Mouse (Mus musculus): ENCODE data around the gene Txlnb. TPM values are rescaled to one million over a fixed set of nuclear protein-coding genes. Genes with fewer than 3 reads are reported as not detected.

Txlnb gene
- polyA plus RNA-seq, 1 experiment from 2014 or later: 0.38 TPM

DNA sequence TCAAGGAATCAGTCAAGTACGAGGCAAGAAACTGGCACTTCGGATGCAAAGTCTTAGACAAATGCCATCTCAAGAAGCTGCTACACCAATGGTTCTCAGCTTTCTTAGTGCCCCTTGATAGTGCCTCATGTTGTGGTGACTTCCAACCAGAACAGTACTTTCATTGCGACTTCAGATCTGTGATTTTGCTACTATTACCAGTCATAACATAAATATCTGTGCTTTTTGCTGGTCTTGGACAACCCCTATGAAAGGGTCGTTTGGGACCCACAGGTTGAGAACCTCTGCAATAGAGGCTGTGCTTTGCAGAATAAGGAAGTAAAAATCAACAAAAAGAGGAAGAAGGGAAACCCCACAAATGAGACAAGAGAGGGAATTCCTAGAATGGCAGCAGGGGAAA, 7.7 kb upstream of the Txlnb start:
- no peak for DNase-seq (ENCODE audit: low spot score)
- Histone ChIP-seq H3K36me3 (ENCODE audit: insufficient read depth, low read length) (no peaks in the 10 kb centered on the region), H3K9me3 (replicated peaks; ENCODE audit: low read length) (no peaks in the 10 kb centered on the region), H3K27me3 (ENCODE audit: insufficient read depth, low read length) (no peaks in the 10 kb centered on the region), H3K27ac (no peak overlapping the region), H3K4me1 (replicated peaks; ENCODE audit: insufficient read depth, low read length) (no peaks in the 10 kb centered on the region), H3K4me3 (replicated peaks; ENCODE audit: low read depth, low read length) (no peak overlapping the region), H3K9ac (ENCODE audit: low read depth, low read length) (no peak overlapping the region), H3K4me2 (ENCODE audit: low read length) (no peak overlapping the region)
- ATAC-seq (replicated peaks; ENCODE audit: low FRiP score, low read depth): no peak
- no peak for TF ChIP-seq CTCF (IDR thresholded peaks at IDR 0.05; ENCODE audit: low read depth)
- whole genome bisulfite sequencing: 92% methylated on average over 4 of the region's 4 CpGs

DNA sequence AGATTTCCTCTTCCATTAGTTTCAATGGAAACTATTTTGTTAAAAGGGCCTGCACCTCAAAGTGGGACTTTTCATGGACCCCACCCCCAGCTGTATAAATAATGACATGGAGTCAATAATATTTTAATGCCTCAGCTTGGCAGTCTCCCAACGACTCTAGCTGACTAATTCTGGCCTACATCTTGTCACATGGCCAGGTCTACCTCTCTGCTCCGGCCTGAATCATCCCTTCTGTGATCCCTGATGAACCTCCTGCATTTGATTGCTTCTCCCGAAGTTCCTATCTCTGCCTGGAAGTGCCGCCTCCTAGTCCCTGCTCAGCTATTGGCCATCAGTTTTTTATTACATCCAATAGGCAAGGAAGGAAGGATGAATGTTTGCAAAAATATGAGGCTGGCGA, 2.1 kb upstream of the Txlnb start:
- peaks cover 9% of the 10 kb centered on the region; the same call in 1 of the 2 replicates for H3K4me1 ChIP-seq (replicated peaks; ENCODE audit: insufficient read depth, low read length)
- no peak overlapping the region for H3K4me3 ChIP-seq (replicated peaks; ENCODE audit: low read depth, low read length)
- WGBS: 69% methylated on average over 5 of the region's 5 CpGs
- DNase-seq (ENCODE audit: low spot score) (no peak), ATAC-seq (replicated peaks; ENCODE audit: low FRiP score, low read depth) (no peak)
- no peak for TF ChIP-seq CTCF (IDR thresholded peaks at IDR 0.05; ENCODE audit: low read depth)
- H3K9ac ChIP-seq (ENCODE audit: low read depth, low read length): no peak overlapping the region
- no peaks in the 10 kb centered on the region for H3K9me3 ChIP-seq (replicated peaks; ENCODE audit: low read length)
- H3K4me2 ChIP-seq (ENCODE audit: low read length): no peak overlapping the region
- no peaks in the 10 kb centered on the region for H3K36me3 ChIP-seq (ENCODE audit: insufficient read depth, low read length)
- H3K27ac ChIP-seq: no peak overlapping the region
- H3K27me3 ChIP-seq (ENCODE audit: insufficient read depth, low read length): no peaks in the 10 kb centered on the region

DNA sequence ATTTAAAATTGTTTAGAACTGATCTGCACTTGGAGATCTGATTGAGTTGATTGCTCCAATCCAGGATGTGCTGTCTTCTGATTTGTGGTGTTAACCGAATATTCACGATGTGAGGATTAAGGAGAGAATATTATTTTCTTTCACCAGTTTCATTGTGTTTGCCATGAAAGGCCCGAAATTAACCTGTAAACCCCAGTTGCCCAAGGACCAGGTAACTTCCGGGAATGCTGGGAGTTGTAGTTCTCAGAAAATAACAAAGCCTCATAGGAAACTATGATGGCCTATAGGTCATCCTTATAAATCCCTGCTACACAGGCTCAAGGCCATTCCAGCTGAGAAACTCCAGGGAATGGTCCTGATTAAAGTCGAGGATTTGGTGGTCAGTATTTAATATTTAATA, 1.6 kb upstream of the Txlnb start:
- peaks cover 9% of the 10 kb centered on the region; the same call in 1 of the 2 replicates for H3K4me1 ChIP-seq (replicated peaks; ENCODE audit: insufficient read depth, low read length)
- no peaks in the 10 kb centered on the region for H3K36me3 ChIP-seq (ENCODE audit: insufficient read depth, low read length)
- no peak for TF ChIP-seq CTCF (IDR thresholded peaks at IDR 0.05; ENCODE audit: low read depth)
- no peaks in the 10 kb centered on the region for H3K9me3 ChIP-seq (replicated peaks; ENCODE audit: low read length)
- 91% methylated on average over 5 of the region's 5 CpGs for WGBS
- no peaks in the 10 kb centered on the region for H3K27me3 ChIP-seq (ENCODE audit: insufficient read depth, low read length)
- H3K4me3 ChIP-seq (replicated peaks; ENCODE audit: low read depth, low read length): no peak overlapping the region
- no peak for DNase-seq (ENCODE audit: low spot score)
- no peak overlapping the region for H3K27ac ChIP-seq
- H3K4me2 ChIP-seq (ENCODE audit: low read length): no peak overlapping the region
- no peak overlapping the region for H3K9ac ChIP-seq (ENCODE audit: low read depth, low read length)
- no peak for ATAC-seq (replicated peaks; ENCODE audit: low FRiP score, low read depth)

DNA sequence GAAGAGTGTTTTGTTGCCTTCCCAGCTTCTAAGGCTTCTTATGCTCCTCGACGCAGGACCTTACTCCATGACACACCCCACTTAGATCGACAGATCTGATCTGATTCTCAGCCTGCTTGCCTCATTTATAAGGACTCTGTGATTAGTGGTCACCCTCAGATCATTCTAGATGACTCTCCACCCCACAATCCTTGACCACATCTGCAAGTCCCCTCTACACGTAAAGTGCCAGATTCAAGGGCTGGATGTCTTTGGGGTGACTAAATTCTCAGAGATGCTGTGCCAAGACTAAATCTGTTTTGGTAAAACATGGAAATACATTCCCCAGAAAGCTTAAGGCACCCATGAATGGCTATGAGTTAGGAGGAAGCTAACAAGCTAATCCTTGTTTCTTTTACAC, 799 bp upstream of the Txlnb start:
- no peak overlapping the region for H3K4me3 ChIP-seq (replicated peaks; ENCODE audit: low read depth, low read length)
- no peak for TF ChIP-seq CTCF (IDR thresholded peaks at IDR 0.05; ENCODE audit: low read depth)
- H3K9me3 ChIP-seq (replicated peaks; ENCODE audit: low read length): no peaks in the 10 kb centered on the region
- no peak overlapping the region for H3K9ac ChIP-seq (ENCODE audit: low read depth, low read length)
- DNase-seq (ENCODE audit: low spot score): no peak
- no peaks in the 10 kb centered on the region for H3K36me3 ChIP-seq (ENCODE audit: insufficient read depth, low read length)
- WGBS: 81% methylated on average over 4 of the region's 4 CpGs
- no peak overlapping the region for H3K4me2 ChIP-seq (ENCODE audit: low read length)
- H3K27me3 ChIP-seq (ENCODE audit: insufficient read depth, low read length): no peaks in the 10 kb centered on the region
- no peak overlapping the region for H3K27ac ChIP-seq
- no peak for ATAC-seq (replicated peaks; ENCODE audit: low FRiP score, low read depth)
- H3K4me1 ChIP-seq (replicated peaks; ENCODE audit: insufficient read depth, low read length): peaks cover 9% of the 10 kb centered on the region; the same call in 1 of the 2 replicates

DNA sequence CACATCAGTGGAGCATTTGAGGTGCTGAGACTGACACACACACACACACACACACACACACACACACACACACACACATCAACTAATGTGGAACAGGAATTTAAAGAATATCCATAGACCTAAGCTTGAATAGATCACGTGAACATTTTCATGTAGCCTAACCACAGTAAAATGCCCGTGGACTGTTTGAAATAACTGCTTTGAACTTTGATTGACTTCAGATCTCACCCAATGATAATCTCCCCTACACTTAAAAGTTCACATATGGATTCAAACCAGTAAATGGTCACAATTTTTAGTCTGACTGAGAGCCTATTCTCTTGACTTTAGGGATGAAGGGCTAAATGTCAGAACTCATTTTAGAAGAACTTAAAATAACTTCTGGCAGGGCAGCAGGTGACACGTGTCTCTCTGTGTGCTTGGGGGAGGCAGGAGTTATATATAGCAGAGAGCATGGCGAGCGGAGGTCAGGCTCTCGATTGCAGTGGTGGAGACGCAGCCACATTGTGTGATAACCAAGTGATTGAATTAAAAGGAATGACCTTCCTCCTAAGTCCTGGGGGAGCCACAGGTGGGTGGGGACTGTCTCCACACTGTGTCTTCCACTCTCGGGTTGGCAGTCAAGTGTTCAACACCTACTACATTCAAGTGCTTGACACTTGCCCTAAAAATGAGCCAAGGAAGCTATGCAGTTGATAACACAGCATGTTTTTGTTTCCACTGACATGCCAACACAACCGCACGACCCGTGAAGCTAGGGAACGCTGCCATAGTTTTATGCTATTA, 1.0 kb downstream of the Txlnb start:
- peak overlapping the region; percentile 34 for H3K4me2 ChIP-seq (ENCODE audit: low read length)
- H3K4me1 ChIP-seq (replicated peaks; ENCODE audit: insufficient read depth, low read length): peaks cover 9% of the 10 kb centered on the region; the same call in 1 of the 2 replicates
- DNase-seq (ENCODE audit: low spot score) (peak; percentile 24), ATAC-seq (replicated peaks; ENCODE audit: low FRiP score, low read depth) (no peak)
- no peaks in the 10 kb centered on the region for H3K27me3 ChIP-seq (ENCODE audit: insufficient read depth, low read length)
- H3K4me3 ChIP-seq (replicated peaks; ENCODE audit: low read depth, low read length): no peak overlapping the region
- WGBS: 40% methylated on average over 12 of the region's 12 CpGs
- no peak for TF ChIP-seq CTCF (IDR thresholded peaks at IDR 0.05; ENCODE audit: low read depth)
- peak overlapping the region; percentile 25; the same call in 1 of the 2 replicates for H3K27ac ChIP-seq
- H3K36me3 ChIP-seq (ENCODE audit: insufficient read depth, low read length): no peaks in the 10 kb centered on the region
- H3K9me3 ChIP-seq (replicated peaks; ENCODE audit: low read length): no peaks in the 10 kb centered on the region
- H3K9ac ChIP-seq (ENCODE audit: low read depth, low read length): no peak overlapping the region

DNA sequence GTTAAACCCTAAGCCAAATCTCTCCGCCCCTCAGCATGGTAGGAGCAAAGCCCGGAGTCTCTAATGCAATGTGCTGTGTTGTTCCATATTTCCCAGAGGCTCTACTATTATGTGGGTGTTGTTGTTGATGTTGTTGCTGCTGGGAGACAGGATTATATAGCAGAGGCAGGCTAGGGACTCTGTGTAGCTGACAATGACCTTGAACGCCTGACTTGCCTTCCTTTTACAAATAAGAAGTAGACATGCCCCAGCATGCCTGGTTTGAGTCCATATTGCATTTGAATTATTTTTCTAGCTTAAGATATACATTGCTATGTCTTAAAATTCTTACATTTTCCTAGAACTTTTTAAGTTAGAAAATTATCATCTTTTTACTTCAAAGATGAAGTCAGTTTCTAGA, 1.7 kb downstream of the Txlnb start:
- ATAC-seq (replicated peaks; ENCODE audit: low FRiP score, low read depth) (no peak), DNase-seq (ENCODE audit: low spot score) (no peak)
- Histone ChIP-seq H3K4me1 (replicated peaks; ENCODE audit: insufficient read depth, low read length) (peaks cover 9% of the 10 kb centered on the region; the same call in 1 of the 2 replicates), H3K36me3 (ENCODE audit: insufficient read depth, low read length) (no peaks in the 10 kb centered on the region), H3K4me3 (replicated peaks; ENCODE audit: low read depth, low read length) (no peak overlapping the region), H3K9ac (ENCODE audit: low read depth, low read length) (no peak overlapping the region), H3K9me3 (replicated peaks; ENCODE audit: low read length) (no peaks in the 10 kb centered on the region), H3K27me3 (ENCODE audit: insufficient read depth, low read length) (no peaks in the 10 kb centered on the region), H3K4me2 (ENCODE audit: low read length) (no peak overlapping the region), H3K27ac (no peak overlapping the region)
- TF ChIP-seq CTCF (IDR thresholded peaks at IDR 0.05; ENCODE audit: low read depth): no peak
- 91% methylated on average over 3 of the region's 3 CpGs for WGBS

All from kidney, postnatal 0 days (tissue).